Mouse (Mus musculus) c-Kit-positive CD71-positive TER-119-negative erythroid progenitor cells, embryonic 14.5 days (primary cell): ENCODE results near the gene Azgp1.
"Not testable (repeated sequence)": the region's sequence is repeated elsewhere in the genome, so short reads cannot be mapped to it uniquely, and the experiment has no call there.

Source experiments
- DNase-seq: peaks from one replicate; pipeline ENCODE4 v3.0.0-alpha.2; 2013; ENCODE audit warnings: low read depth

Azgp1 gene

DNA sequence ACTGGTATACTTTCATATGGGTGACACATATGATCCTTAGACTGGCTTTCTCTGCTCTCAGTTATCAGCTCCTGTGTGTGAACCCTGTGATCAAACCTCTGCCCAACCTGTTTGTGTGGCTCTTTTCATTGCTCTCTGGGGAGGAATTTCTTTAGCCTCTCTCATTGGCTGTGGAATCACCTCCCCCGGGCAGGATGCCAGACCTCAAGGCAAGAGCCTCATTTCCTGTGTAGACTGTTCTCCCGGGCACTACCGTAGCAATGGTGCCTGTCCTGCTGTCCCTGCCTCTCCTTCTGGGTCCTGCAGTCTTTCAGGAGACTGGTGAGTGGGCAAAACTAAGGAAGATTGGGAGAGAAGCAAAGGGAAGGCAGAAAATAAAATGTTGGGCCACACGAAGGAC lies at the start of gene Azgp1:
TSS of gene Azgp1 (plus strand) at position 221 of the 400 bp plus-strand sequence.
- DNase-seq: no peak

DNA sequence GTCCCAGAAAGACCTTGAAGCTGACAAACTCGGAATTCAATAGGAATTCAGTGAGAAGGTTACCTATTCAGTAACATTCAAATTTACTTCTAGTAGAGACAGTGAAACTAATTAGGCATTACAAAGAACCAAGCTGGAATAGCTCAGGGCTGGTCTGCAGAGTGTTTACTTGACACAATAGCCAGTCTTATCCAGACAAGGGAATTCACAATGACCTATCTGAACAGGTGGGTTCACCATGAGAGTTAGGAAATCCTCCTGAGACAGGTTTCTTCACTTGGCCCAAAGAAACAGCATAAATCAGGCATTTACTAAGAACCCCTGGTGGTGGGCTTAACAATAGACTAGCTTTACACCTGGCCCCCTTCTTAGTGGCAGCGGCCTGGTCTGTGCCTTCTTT lies 47.4 kb upstream of the Azgp1 start:
- DNase-seq: not testable (repeated sequence)

DNA sequence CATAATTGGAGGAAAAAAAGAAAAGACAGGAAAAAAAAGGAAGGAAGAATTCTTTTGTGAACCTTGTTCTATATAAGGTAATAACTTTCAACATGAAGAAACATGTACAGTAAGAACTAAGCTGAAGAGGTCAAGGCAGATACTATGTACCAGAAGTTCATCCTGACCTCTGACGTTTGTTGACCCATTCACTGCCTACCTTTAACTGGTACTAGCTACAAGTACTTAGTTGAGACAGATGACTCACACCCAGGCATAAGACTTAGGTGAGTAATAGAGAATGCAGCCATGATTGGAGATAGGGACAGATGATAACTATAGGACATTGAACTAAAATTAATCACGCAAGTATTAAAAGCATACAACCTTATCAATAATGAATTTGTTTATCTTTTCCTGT lies 44.8 kb upstream of the Azgp1 start:
- no peak for DNase-seq

DNA sequence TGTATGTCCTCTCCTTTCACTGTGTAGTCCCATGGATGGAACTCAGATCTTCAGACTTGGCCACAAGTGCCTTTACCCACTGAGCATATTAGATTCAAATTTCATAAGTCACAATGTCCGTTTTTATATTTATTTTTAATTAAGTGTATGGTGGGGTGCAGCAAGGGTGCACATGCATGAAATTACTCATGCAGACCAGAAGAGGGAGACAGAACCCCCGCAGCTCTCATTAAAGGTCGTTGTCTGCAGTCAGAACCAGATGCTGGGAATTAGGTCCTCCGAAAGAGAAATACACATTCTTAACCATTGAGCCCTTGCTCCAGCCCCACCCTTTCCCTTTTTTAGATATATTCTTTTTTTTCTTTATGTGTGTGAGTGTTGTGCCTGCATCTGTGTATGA lies 44.1 kb upstream of the Azgp1 start:
- no peak for DNase-seq

DNA sequence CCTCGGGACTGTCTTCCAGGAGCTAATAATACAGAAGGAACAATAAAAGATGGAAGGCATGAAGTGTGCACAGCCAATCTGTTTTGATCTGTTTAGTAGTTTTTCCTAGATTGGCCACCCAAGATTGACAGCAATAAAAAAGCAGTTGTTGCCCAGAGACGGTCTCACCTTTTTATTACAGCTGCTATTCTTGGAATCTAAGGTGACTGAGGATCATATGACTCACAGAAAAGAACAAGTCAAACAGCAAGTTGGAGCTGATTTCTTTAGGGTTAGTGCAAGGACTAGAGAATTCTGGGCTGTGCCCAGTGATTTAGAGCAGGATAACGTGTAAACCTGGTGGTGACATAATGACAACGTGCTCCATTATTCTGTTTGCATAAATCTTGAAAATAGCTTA lies 40.4 kb upstream of the Azgp1 start:
- no peak for DNase-seq

DNA sequence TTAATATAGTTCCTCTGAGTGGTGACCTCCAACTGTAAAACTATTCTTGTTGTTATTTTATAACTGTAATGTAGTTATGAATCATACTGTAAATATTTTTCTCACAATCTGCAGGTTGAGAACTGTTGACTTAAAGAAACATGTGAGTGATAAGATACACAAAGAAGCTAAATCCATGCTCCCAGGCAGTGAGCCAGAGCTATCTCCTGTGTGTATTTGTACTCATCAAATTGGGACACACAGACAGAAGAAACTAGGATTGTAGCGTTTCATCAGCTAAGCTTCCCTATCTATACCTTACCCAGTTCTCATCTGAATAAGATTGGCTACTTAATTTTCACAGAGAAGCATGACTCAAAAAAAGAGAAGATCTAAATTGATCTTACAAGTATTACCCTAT lies 38.2 kb upstream of the Azgp1 start:
- DNase-seq: no peak

DNA sequence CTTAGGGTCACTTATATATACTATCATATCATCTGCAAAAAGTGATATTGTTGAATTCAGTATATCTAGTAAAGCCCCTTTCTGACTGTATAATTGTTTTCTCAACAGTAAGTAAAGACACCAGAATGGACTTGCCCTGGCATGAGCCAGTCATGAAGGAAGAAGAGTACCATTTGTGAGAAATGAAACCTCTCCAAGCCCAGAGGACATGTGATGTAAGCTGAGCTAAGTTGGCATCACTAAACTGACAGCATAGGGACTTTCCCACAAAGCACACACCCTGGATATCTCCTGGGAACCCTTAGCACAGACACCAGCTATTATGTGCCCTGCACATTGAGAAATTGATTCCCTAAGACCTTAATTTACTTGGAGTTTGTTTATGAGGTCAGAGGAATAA lies 34.0 kb upstream of the Azgp1 start:
- DNase-seq: no peak

DNA sequence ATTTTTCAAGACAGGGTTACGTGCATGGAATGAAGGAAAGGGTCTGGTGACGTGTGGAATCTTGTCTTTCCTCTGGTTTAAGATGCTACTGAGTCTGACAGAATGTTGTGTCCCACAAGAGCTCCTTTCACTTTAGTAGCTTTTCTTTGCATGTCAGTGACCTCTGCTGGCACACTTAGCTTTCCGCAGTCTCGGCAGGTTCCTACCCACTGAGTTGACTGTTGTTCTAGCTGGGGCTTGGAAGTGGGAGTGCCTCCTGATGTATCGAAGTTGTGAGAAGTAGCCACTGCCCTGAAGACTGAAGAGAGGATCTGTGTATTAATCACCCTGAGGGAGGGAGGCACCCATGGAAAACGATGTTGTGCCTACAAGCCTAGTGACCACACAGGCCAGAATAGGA lies 30.1 kb upstream of the Azgp1 start:
- DNase-seq: no peak

DNA sequence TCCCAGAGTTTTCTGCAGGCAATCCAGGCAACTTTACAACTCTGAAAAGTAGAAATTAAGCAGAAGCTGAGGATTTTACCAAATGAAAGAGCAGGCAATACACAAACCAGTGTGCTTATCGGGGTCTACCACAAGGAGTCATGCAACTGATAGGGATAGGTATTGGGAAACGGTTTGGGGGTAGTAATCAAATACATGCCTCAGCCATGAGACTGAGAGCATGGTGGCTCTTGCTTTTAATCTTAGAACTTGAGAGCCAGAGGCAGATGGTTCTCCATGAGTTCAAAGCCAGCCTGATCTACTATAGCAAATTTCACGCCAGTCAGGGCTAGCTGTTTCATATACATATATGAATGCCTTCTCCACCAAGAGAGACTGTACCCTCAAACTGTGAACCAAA lies 24.9 kb upstream of the Azgp1 start:
- DNase-seq: no peak

DNA sequence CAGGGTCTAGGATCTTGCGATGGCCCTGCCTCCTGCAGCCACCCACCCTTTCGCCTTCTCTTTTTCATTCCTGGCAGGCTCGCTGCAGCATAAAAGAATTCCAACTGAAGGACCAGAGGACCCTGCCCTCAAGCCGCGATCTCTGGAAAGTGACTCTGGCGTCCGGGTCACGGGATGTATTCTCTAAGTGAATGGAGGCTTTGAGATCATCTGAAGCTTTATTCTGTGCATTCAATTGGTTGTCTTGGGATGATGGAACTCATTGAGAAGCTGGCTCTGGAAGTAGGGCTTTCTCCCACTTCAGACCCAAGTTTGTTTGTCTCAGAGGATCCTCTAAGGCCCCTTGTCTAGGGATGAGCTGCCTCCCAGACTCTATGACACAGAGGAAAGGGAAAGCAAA lies 18.4 kb upstream of the Azgp1 start, which contains the start of gene Gjc3:
TSS of gene Gjc3 (minus strand) at position 154 of the 400 bp plus-strand sequence.
- no peak for DNase-seq

DNA sequence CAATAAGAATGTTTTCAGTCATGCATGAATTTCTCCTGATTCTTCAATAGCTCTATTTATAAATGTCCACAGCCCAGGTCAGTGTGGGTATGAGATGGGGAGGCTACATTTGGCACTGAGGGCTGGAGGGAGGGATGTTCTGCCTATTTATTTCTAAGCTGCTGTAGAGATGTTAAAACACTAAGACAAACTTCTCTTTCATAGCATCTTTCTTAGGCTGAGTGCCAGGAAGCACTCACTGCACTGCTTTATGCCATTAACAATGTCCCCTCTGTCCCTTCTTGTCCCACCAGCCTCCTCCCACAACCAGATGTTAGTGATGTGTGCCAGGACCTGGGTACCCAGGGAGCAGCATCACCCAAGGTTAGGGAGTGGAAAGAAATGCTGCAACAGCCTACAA lies 14.8 kb upstream of the Azgp1 start:
- DNase-seq: no peak

DNA sequence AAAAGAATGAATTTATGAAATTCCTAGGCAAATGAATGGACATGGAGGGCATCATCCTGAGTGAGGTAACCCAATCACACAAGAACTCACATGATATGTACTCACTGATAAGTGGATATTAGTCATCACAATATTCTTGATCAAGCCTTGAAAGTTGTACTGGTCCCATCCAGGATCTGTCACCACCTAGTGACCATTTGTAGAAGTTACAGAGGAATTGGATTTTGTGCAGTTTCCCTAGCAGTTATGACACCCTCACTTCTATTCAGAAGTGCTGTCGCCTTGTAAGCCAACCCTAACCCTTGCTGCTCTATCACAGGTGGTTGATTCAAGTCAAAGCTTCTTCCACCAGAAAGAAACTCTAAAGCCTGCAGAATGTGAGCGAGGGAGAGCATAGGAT lies 8.2 kb upstream of the Azgp1 start:
- DNase-seq: no peak

DNA sequence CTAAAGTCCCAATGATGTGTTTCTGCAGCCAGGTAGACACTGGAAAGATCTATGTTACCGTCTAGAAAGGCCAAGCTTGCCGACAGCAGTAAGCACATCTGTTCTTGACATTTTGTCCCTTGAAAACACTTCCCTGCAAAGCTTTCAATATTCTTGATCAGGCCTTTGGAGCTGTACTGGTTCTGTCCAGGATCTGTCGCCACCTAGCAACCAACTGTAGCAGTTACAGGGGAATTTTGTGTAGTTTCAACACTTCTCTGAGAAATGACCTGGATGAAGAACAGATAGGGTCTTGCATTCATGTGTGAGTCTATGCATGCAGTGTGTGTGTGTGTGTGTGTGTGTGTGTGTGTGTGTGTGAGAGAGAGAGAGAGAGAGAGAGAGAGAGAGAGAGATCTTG lies 7.6 kb upstream of the Azgp1 start:
- DNase-seq: no peak

DNA sequence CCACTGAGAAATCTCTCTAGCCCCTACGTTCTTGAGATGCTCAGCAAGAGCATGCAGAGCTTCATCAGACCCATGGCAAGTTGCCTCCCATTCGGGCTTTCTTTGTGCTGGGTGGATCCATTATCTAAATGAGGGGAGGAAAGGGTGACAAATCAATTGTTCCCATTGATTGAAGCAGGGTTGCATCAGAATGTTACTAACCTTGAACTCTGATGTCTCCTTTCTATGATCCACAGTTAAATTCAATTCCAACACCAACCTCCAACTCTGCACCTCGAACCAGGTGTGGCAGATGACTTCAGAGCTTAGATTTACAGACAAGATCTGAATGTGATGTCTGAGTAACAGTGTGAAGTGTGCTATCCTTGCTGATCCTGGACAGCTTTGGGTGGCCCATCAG lies 6.6 kb upstream of the Azgp1 start:
- DNase-seq: no peak

DNA sequence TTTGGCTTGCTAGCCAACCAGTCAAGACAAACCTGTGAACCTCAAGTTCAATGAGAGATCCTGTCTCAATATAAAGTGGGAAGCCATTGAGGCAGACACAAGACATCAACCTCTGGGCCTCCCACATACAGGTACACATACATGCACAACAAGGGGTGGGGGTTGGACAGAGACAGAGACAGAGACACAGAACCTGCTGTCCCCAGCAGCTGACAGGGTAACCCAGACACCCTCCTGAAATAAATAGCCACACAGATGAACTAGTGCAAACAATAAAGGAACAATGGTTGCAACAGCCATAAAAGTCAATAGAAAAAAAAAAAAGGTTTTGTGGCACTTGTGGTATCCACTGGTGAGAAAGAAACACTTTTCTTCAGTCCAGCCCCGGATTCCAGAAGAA lies 5.9 kb upstream of the Azgp1 start:
- DNase-seq: no peak

DNA sequence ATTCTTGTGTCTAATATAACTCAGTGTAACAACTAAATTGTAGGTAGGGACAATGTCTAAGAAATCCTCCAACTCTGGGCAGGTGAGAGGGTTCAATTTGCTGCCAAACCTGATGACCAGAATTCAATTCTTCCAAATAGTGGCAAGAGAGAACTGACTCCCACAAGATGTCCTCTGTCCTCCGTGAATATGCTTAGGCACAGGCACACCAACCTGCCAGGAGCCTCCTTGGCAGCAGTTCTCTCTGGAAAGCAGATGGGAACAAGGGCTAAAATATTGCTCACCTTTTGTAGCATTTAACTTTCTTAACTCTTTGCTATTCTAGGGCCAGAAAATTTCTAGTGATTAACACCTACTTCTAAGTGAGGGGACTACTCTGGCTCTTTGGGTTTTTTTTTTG lies 4.0 kb upstream of the Azgp1 start:
- DNase-seq: no peak

DNA sequence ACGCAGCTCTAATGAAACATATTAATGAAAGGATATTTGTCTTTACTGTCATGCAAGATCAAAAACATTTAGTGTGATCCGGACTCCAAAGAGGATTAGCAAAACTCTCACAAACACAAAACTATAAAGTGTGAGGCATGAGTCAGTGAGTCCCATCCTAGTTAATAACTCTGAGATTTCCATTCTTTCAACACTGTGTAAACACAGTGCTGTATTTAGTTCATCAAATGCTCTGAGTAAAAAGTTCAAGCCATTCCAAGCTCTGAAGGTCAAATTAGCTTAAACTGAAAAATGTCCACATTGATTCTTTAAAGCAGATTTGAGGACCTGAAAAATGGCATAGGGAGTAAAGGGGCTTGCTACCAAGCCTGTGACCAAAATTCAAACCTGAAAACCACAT lies 2.2 kb upstream of the Azgp1 start:
- DNase-seq: no peak

DNA sequence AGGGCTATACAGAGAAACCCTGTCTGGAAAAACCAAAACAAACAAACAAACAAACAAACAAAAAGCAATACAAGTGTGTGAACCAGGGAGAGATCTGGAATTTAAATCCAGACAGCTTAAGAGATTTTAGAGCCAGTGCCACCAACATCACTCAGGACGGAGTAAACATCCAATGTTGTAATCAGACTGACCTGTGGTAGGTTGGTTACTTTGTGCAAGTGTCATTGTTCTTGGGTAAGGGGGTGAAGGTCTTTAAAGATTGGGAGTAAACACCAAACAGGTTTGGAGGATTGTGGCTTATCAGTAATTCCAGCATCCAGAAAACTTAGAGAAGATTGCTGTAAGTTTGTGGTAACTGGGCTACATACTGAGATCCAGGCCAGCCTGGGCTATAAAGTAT lies 5.0 kb downstream of the Azgp1 start:
- no peak for DNase-seq

DNA sequence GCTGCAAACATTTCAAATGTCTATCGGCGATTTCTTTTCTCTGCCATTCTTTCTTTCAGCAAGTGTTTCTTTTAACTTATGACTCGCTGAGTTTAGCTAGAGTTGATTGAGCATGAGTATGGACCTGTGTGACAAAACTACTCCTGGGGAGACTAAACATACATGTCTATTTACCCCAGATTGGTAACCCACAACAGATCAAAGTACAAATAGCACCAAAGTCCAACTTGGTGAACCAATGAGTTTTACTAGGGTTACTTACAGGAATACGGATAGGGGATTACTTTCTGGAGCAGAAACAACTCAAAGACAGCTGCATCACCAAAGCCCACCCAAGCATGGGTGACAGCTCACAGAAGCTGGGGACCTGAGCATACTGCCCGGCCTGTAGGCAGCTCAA lies 28.1 kb downstream of the Azgp1 start:
- DNase-seq: no peak

DNA sequence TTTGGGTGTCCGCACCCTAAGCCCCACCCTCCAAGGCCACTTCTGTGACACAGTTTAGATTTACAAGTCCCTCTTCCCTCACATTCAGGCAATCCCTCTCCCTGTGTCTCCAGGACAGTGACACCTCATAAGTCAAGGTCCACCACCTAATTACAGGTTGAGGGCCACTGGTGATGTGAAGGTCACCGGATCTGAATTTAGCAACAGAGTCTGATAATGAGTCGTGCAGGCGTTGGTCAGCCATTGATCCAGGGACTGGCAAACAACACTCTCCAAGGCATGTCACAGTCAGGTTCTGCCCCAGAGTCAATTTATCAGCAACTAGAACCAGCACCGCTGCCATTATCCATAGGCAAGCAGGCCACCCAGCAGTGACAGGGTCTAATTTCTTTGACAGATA lies 31.1 kb downstream of the Azgp1 start:
- DNase-seq: no peak

DNA sequence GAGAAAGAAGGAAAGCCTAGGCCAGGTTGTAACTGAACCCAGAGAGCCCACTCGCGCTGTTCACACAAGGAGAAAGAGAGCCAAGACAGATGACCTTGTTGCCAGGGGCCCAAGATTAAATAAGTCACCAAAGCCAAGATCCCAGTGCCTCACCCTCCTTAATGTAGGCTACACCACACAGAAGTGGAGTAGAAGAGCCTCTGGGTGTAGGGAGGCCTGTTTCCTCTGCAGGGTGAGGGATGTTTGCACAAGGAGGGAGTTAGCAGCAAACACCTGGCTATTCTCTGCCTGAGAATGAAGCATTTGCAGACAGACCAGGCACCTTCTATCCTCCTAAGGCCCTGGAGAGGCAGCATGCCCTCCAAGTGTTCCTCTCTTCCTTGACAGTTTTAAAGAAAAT lies 35.2 kb downstream of the Azgp1 start:
- no peak for DNase-seq

DNA sequence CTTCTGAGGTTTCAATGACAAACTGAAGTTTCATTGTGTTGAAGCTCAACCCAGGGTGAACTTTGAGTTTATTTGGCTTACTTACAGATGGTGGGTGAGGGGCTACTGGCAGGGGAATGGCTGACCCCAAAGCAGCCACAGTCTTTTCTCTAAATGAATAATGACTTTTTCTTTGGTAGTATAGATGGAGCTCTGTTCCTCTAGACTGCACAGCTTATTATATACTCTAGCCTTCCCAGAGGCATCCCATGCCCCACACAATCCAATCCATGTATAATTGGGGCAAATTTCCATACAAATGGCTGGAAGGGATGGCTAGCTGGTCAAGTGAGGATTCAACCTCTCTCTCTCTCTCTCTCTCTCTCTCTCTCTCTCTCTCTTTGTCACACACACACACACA lies 35.7 kb downstream of the Azgp1 start:
- DNase-seq: no peak

DNA sequence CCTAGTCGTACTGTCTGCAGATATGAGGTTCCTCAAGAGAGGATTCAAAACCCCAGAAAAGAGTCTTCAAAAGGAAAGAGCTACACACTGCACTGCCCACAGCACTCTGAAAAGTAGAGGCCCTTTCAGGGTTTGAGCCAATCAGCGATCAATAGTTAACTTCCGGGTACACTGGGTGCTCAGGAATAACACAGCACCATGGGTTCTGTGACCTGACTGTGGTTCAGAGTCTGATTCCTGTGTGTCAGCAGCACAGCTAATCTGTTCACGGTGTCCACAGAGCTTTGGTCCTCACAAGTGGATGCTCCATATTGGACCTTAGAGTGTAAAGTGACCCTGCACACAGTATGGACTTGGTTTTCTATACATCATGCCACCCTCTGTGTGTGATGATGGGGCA lies 38.3 kb downstream of the Azgp1 start:
- not testable (repeated sequence) for DNase-seq

DNA sequence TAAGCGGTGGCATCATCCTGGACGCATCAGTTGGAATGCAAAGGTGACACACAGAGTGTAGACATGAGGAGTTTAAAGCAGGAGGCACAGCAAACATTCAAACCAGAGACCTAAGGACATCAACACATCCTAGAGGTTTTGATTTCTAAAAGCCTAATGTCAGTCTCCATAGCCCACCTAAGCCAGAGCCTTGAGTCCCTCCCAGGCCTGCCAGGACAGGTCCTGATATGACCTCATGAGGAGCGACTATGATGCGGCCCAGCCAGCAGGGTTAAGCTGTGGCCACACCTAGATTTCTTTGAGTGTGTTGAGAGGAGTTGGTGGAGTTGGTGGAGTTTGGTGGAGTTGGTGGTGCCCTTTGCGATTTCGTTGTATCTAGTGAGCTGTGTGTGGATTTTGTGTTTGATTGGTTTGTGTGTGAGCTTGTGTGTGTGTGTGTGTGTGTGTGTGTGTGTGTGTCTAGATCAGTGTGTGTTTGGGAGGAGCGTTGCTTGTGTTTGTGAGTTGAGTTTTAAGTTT lies 39.7 kb downstream of the Azgp1 start, which contains the start of the genes Smok3a and Smok3b:
TSS of gene Smok3a (plus strand) at position 301 of the 519 bp plus-strand sequence.
TSS of gene Smok3b (plus strand) at position 469 of the 519 bp plus-strand sequence.
- DNase-seq: not testable (repeated sequence)
